Mouse (Mus musculus): ENCODE measurements around the gene Tmem94.

The Tmem94 gene

GRCm38 (mm10) chr11:115766356-115766943, 1.2 kb downstream of the Tmem94 start:
- DNase-seq: no peak

- DNase-seq: no peak
These were observed 1.7 kb downstream of the Tmem94 start for GRCm38 (mm10) chr11:115766981-115767380.

GRCm38 (mm10) chr11:115768896-115769295, 3.7 kb downstream of the Tmem94 start:
- DNase-seq: no peak

- no peak for DNase-seq
These were observed 9.4 kb downstream of the Tmem94 start for GRCm38 (mm10) chr11:115774653-115775052.

- no peak for DNase-seq
These were observed 10.8 kb downstream of the Tmem94 start for GRCm38 (mm10) chr11:115775821-115776665.

- no peak for DNase-seq
These were observed 11.7 kb downstream of the Tmem94 start for GRCm38 (mm10) chr11:115776954-115777353.

GRCm38 (mm10) chr11:115777487-115778335, 12.5 kb downstream of the Tmem94 start:
- DNase-seq: no peak

GRCm38 (mm10) chr11:115779038-115779571, 13.9 kb downstream of the Tmem94 start:
- peak; percentile 29 for DNase-seq

GRCm38 (mm10) chr11:115780141-115781070, 15.2 kb downstream of the Tmem94 start:
- no peak for DNase-seq

- DNase-seq: no peak
These were observed 21.2 kb downstream of the Tmem94 start for GRCm38 (mm10) chr11:115786473-115786872.

GRCm38 (mm10) chr11:115789787-115790186, 24.6 kb downstream of the Tmem94 start:
- DNase-seq: no peak

GRCm38 (mm10) chr11:115791919-115792318, 26.7 kb downstream of the Tmem94 start:
- no peak for DNase-seq

- no peak for DNase-seq
These were observed 27.1 kb downstream of the Tmem94 start for GRCm38 (mm10) chr11:115792353-115792752.

GRCm38 (mm10) chr11:115796898-115797297, 31.7 kb downstream of the Tmem94 start:
- no peak for DNase-seq

- no peak for DNase-seq
These were observed 32.4 kb downstream of the Tmem94 start for GRCm38 (mm10) chr11:115797665-115798064.

GRCm38 (mm10) chr11:115800981-115801380, 35.7 kb downstream of the Tmem94 start:
- no peak for DNase-seq

- DNase-seq: no peak
These were observed 38.0 kb downstream of the Tmem94 start for GRCm38 (mm10) chr11:115803072-115803709.

- no peak for DNase-seq
These were observed 39.8 kb downstream of the Tmem94 start for GRCm38 (mm10) chr11:115805005-115805404.

GRCm38 (mm10) chr11:115806154-115806553, 40.9 kb downstream of the Tmem94 start:
- no peak for DNase-seq

GRCm38 (mm10) chr11:115807306-115807705, 42.1 kb downstream of the Tmem94 start:
- DNase-seq: no peak

GRCm38 (mm10) chr11:115807971-115808370, 42.7 kb downstream of the Tmem94 start:
- no peak for DNase-seq
